Comparison of ENCODE assay signal across 2 mouse cellular contexts in the genomic region with DNA sequence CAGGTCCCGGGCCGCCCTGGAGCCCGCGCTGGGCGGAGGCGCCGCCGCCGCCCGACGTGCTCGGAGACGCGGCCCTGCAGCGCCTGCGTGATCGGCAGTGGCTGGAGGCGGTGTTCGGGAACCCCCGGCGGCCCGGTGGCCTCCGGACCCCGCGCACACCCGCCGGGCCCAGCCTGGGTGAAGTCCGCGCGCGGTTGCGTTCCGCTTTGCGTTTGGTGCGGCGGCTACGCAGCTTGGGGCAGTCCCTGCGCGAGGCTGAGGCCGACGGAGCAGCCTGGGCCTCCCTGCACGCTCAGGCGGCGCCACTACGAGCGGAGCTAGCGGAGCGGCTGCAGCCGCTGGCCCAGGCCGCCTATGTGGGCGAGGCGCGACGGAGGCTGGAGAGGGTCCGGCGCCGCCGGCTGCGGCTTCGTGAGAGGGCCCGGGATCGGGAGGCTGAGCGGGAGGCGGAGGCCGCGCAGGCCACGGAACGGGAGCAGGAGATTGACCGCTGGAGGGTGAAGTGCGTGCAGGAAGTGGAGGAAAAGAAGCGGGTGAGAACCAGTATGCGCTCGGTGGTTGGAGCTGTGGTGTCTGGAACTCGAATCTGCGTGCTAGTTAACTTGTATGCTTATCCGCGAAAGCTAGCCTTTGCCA.
TF ChIP-seq lines count a peak whose summit lies in the region.

No protein-coding gene starts in this region.

TF ChIP-seq in C2C12, 6 proteins besides CTCF, POLR2A, EP300 and RAD21:
- TF ChIP-seq USF1 (IDR thresholded peaks at IDR 0.05; ENCODE audit: low read depth): no peak
- TF ChIP-seq MYOD1 (IDR thresholded peaks at IDR 0.05; ENCODE audit: control insufficient read depth, insufficient read length, low read depth): no peak
- no peak for TF ChIP-seq FOSL1 (IDR thresholded peaks at IDR 0.05; ENCODE audit: insufficient read depth, low read length, poor library complexity, severe bottlenecking)
- no peak for TF ChIP-seq MYOG (IDR thresholded peaks at IDR 0.05; ENCODE audit: control insufficient read depth, extremely low read depth, insufficient read length)
- TF ChIP-seq MAX (IDR thresholded peaks at IDR 0.05): no peak
- TF ChIP-seq CEBPB (IDR thresholded peaks at IDR 0.05; ENCODE audit: low read depth): no peak

TF ChIP-seq in myocyte, 11 proteins besides CTCF, POLR2A, EP300 and RAD21:
- TF ChIP-seq TCF3 (IDR thresholded peaks at IDR 0.05; ENCODE audit: insufficient read length, low read depth) (no peak), MAX (IDR thresholded peaks at IDR 0.05; ENCODE audit: low read depth) (no peak), USF1 (IDR thresholded peaks at IDR 0.05; ENCODE audit: low read depth) (no peak), MYOG (IDR thresholded peaks at IDR 0.05; ENCODE audit: control insufficient read depth in 1 of 3, insufficient read depth in 1 of 3, insufficient read length in 2 of 3, low read depth in 2 of 3) (no peak), TCF12 (IDR thresholded peaks at IDR 0.05; ENCODE audit: insufficient read depth, poor library complexity, severe bottlenecking) (no peak), E2F4 (IDR thresholded peaks at IDR 0.05; ENCODE audit: insufficient read depth) (no peak), CEBPB (IDR thresholded peaks at IDR 0.05; ENCODE audit: insufficient read depth, poor library complexity, severe bottlenecking) (no peak)
TF ChIP-seq in myocyte: peak in this region for 0.
